Mouse (Mus musculus): ENCODE measurements around the gene Cstl1.

DNA sequence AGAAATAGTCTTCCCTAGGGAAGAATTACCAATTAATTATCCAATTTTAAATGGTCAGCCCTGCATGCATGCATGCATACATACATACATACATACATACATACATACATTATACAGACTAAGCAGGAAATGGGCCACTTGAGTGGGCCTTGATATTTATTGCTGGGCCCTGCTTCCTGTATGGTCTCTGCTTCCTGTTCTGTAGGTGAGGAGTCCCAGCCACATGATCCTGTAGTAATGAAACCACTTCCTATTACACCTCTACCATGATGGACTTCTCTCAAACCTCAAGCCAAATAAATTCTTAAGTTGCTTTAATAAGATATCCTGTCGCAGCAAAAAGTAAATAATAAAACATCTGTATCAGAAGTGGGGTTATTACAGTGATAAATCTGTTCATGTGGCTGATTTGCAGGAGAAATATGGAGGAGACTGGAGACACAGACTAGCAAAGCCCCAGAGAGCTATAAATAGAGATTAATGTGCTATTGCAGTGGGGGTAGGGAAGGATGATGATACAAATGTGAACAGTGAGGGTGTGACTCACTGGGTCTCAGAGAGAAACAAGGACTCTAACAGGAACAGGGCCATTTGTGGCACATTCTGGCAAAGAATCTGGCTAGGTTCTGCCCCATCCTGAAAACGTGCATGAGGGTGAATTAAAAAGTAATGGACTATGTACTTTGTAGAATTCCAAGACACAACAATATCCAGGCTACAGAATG, 30.7 kb upstream of the Cstl1 start:
- no peak for TF ChIP-seq CTCF (IDR thresholded peaks at IDR 0.05; ENCODE audit: control insufficient read depth, insufficient read depth, insufficient replicate concordance, low read depth, low read length)
- no peak for TF ChIP-seq POLR2A (IDR thresholded peaks at IDR 0.05; ENCODE audit: control insufficient read depth, low read depth, low read length)

Data from testis, adult 2 months (tissue).